Mouse (Mus musculus): ENCODE data around the gene Mrps18c. TPM values are rescaled to one million over a fixed set of nuclear protein-coding genes. Genes with fewer than 3 reads are reported as not detected.

The Mrps18c gene
- total RNA-seq (2023): 10 to 100 TPM; 65.3 to 68.5 TPM

GRCm38 (mm10) chr5:100798165-100798860, at the start of gene Mrps18c, which contains the start of gene Helq:
TSS of gene Mrps18c (plus strand) at chr5:100798627.
TSS of gene Helq (minus strand) at chr5:100798598.

GRCm38 (mm10) chr5:100820483-100821184, 22.2 kb downstream of the Mrps18c start, which contains the start of gene Abraxas1:
TSS of gene Abraxas1 (minus strand) at chr5:100820965.

GRCm38 (mm10) chr5:100845485-100845847, 47.0 kb downstream of the Mrps18c start, which contains the start of gene Gpat3:
TSS of gene Gpat3 (plus strand) at chr5:100845713.

Other genes starting within 250 kb of the Mrps18c start
- 10 to 100 TPM; 35.9 to 78.5 TPM for gene Plac8, start 226.4 kb upstream of the Mrps18c start, total RNA-seq (2023)
- gene Coq2, start 123.5 kb upstream of the Mrps18c start, total RNA-seq (2023): 10 to 100 TPM; 36.6 to 37.5 TPM
- 1 to 10 TPM; 1.4 to 2.2 TPM for gene Hpse, start 78.9 kb upstream of the Mrps18c start, total RNA-seq (2023)
- gene Helq, start within 50 bp of the Mrps18c start, total RNA-seq (2023): 10 to 100 TPM; 20.3 to 33.8 TPM
- 10 to 100 TPM; 13.3 to 18.6 TPM for gene Abraxas1, start 22.3 kb downstream of the Mrps18c start, total RNA-seq (2023)
- gene Gpat3, start 47.1 kb downstream of the Mrps18c start, total RNA-seq (2023): 1 to 10 TPM in 1 of 2 experiments, under 1 TPM in 1; 0.50 to 1.5 TPM

All from T-cell, adult 66 days (primary cell).